Mouse (Mus musculus) heart, adult 2 months (tissue): ENCODE results near the gene Capzb.

Experiments
- CTCF ChIP-seq: fragments of 200-600 bp; IDR thresholded peaks from 2 replicates; pipeline ENCODE4 v1.8.1; 2022; ENCODE audit warnings: antibody characterized with exemption, mild to moderate bottlenecking, moderate library complexity
- POLR2A ChIP-seq: fragments of 200-500 bp; IDR thresholded peaks from 2 replicates; pipeline ENCODE4 v1.6.1; 2011; ENCODE audit warnings: mild to moderate bottlenecking, low read depth, low read length, control low read depth; ENCODE audit not compliant: insufficient read depth

DNA sequence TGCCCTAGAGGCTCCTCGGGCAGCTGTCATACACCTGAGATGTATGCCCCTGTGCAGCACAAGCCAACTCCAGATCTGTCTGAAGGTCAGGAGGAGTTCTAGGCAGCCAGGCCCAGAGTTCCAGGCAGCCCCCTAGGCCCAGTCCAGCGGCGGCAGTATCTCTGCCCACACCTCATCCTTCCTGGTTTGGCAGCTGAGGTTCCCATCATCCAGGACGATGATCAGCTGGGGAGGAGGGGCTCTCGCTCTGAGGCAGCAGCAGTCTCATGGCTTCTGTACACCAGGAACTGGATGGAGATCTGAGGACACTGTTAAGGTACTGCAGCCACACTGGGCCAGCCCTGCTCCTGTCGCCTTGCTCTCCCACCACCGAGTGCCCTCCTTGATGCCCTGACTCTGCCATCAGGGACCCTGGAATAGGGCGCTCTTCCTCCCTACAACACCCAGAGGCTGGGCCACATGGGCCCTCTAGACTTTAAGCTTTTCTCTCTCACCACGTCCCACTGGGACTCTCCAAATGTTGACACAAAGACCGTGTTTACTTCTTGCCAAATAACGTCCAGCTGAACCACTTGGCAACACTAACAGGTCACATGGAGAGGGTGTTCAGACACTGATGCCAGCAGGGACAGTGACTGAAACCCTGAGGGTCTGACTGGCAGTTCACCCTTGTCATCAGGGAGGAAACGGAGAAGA lies 106.1 kb downstream of the Capzb start:
- TF ChIP-seq CTCF (no peak), POLR2A (no peak)
